Mouse (Mus musculus): ENCODE measurements around the gene F11r. TPM values are rescaled to one million over a fixed set of nuclear protein-coding genes. Genes with fewer than 3 reads are reported as not detected.

F11r gene
- total and polyA plus RNA-seq, 3 experiments, result 0.74 to 1.6 (median 1.3) TPM

- in situ Hi-C loops (cut with MboI; ENCODE audit: low pct_ligation_motif_present, low pct_unique_long_range_greater_than_20kb, low sequenced_read_pairs), result loop anchor here (5.0 kb wide), 1 partner anchor 67 kb away; no protein-coding TSS in a partner anchor
- no peak overlapping the region for H3K4me2 ChIP-seq (ENCODE audit: insufficient read depth, low read depth, poor library complexity, severe bottlenecking)
- H3K4me1 ChIP-seq (ENCODE audit: control insufficient read depth in 1 of 2, insufficient read depth in 2 of 2), result peaks cover 0 to 21% of the 10 kb centered on the region in 2 experiments; a peak in 2 of 4 replicates
- dilution Hi-C loops (cut with MboI; ENCODE audit: extremely low pct_ligation_motif_present, extremely low pct_unique_long_range_greater_than_20kb, low sequenced_read_pairs), result no loop called here
- no peak for DNase-seq (ENCODE audit: extremely low read depth)
- H3K9me3 ChIP-seq (replicated peaks; ENCODE audit: low read length), result peaks cover 4% of the 10 kb centered on the region
- no peaks in the 10 kb centered on the region for H3K27me3 ChIP-seq (replicated peaks)
- H3K4me3 ChIP-seq (replicated peaks in 1 of 3; ENCODE audit: low read depth in 2 of 3, low read length in 2 of 3, poor library complexity in 1 of 3), result no peak overlapping the region
- no peak overlapping the region for H3K9ac ChIP-seq (ENCODE audit: insufficient read depth, low read depth)
- no peak overlapping the region for H3K27ac ChIP-seq (ENCODE audit: insufficient read depth, low read depth)
- H3K36me3 ChIP-seq (replicated peaks in 1 of 2; ENCODE audit: control insufficient read depth in 1 of 2, insufficient read depth in 1 of 2, low read length in 1 of 2), result no peaks in the 10 kb centered on the region
- H3K79me2 ChIP-seq (replicated peaks; ENCODE audit: control insufficient read depth, extremely low read depth, insufficient read depth, poor library complexity, severe bottlenecking), result 0 out of 2 replicates have a peak, but pooled peaks cover 3% of the 10 kb centered on the region
- no peak for TF ChIP-seq IRF4 (IDR thresholded peaks at IDR 0.05; ENCODE audit: low read depth, low read length)
- TF ChIP-seq ZC3H11A (IDR thresholded peaks at IDR 0.05; ENCODE audit: low read depth, low read length), result no peak
- no peak for TF ChIP-seq POLR2AphosphoS2 (IDR thresholded peaks at IDR 0.05; ENCODE audit: low read depth, low read length)
- no peak for TF ChIP-seq UBTF (IDR thresholded peaks at IDR 0.05; ENCODE audit: low read depth, low read length)
- TF ChIP-seq HCFC1 (IDR thresholded peaks at IDR 0.05; ENCODE audit: low read depth, low read length), result no peak
- TF ChIP-seq TBP (conservative IDR thresholded peaks at IDR 0.05; ENCODE audit: low read depth, low read length), result no peak
- TF ChIP-seq EP300 (IDR thresholded peaks at IDR 0.05; ENCODE audit: low read length), result no peak
- TF ChIP-seq MXI1 (IDR thresholded peaks at IDR 0.05; ENCODE audit: low read depth, low read length), result no peak
- no peak for TF ChIP-seq CHD2 (IDR thresholded peaks at IDR 0.05; ENCODE audit: low read length)
- no peak for TF ChIP-seq USF2 (conservative IDR thresholded peaks at IDR 0.05; ENCODE audit: low read depth, low read length)
Measured at GRCm38 (mm10) chr1:171499856-171500255, 62.5 kb downstream of the F11r start.

- no peaks in the 10 kb centered on the region for H3K27me3 ChIP-seq (replicated peaks)
- DNase-seq (ENCODE audit: extremely low read depth), result no peak
- dilution Hi-C loops (cut with MboI; ENCODE audit: extremely low pct_ligation_motif_present, extremely low pct_unique_long_range_greater_than_20kb, low sequenced_read_pairs) (no loop called here), in situ Hi-C loops (cut with MboI; ENCODE audit: low pct_ligation_motif_present, low pct_unique_long_range_greater_than_20kb, low sequenced_read_pairs) (loop anchor here (5.0 kb wide), 1 partner anchor 66 kb away; no protein-coding TSS in a partner anchor)
- no peak overlapping the region for H3K4me2 ChIP-seq (ENCODE audit: insufficient read depth, low read depth, poor library complexity, severe bottlenecking)
- no peak for TF ChIP-seq USF2 (conservative IDR thresholded peaks at IDR 0.05; ENCODE audit: low read depth, low read length)
- TF ChIP-seq MAFK (IDR thresholded peaks at IDR 0.05; ENCODE audit: insufficient replicate concordance, low read length), result no peak
- TF ChIP-seq MYC (IDR thresholded peaks at IDR 0.05; ENCODE audit: low read depth, low read length), result no peak
- no peak for TF ChIP-seq POLR2A (IDR thresholded peaks at IDR 0.05; ENCODE audit: low read depth, low read length)
- no peak for TF ChIP-seq HCFC1 (IDR thresholded peaks at IDR 0.05; ENCODE audit: low read depth, low read length)
- TF ChIP-seq GABPA (IDR thresholded peaks at IDR 0.05; ENCODE audit: insufficient replicate concordance, low read depth, low read length), result no peak
- TF ChIP-seq SMC3 (IDR thresholded peaks at IDR 0.05; ENCODE audit: low read depth, low read length), result no peak
- H3K27ac ChIP-seq (ENCODE audit: insufficient read depth, low read depth), result no peak overlapping the region
- H3K9ac ChIP-seq (ENCODE audit: insufficient read depth, low read depth), result no peak overlapping the region
- H3K4me3 ChIP-seq (replicated peaks in 1 of 3; ENCODE audit: low read depth in 2 of 3, low read length in 2 of 3, poor library complexity in 1 of 3), result no peak overlapping the region
- H3K36me3 ChIP-seq (replicated peaks in 1 of 2; ENCODE audit: control insufficient read depth in 1 of 2, insufficient read depth in 1 of 2, low read length in 1 of 2), result peaks cover 0 to 1% of the 10 kb centered on the region in 2 experiments
- 0 out of 2 replicates have a peak, but pooled peaks cover 3% of the 10 kb centered on the region for H3K79me2 ChIP-seq (replicated peaks; ENCODE audit: control insufficient read depth, extremely low read depth, insufficient read depth, poor library complexity, severe bottlenecking)
- peaks cover 0 to 28% of the 10 kb centered on the region in 2 experiments; a peak in 2 of 4 replicates for H3K4me1 ChIP-seq (ENCODE audit: control insufficient read depth in 1 of 2, insufficient read depth in 2 of 2)
- peaks cover 7% of the 10 kb centered on the region for H3K9me3 ChIP-seq (replicated peaks; ENCODE audit: low read length)
Measured at GRCm38 (mm10) chr1:171501016-171501610, 63.8 kb downstream of the F11r start.
